Mouse (Mus musculus): ENCODE results near the gene Dbnl.
"Not testable (repeated sequence)": the region's sequence is repeated elsewhere in the genome, so short reads cannot be mapped to it uniquely, and the experiment has no call there.

The Dbnl gene

DNA sequence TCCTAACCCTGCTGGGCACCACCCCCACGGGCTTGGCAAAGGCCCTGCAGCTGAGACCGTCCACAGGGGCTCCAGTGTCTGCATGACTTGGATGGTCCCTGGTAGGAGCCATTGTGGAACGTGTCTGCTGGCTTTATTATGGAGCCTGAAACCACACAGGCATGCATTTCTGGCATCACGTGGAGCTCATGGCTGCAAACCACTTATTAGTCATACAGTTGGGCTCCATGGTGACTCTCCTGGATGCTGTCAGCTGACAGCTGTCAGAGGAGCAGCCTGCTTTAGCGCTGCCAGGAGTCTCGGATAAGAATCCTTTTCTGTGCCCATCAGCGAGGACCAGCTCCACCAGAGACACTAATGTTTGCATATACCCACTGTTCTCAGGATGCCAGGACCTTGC, 7.4 kb downstream of the Dbnl start:
- DNase-seq (ENCODE audit: low spot score in 2 of 2) = no peak

DNA sequence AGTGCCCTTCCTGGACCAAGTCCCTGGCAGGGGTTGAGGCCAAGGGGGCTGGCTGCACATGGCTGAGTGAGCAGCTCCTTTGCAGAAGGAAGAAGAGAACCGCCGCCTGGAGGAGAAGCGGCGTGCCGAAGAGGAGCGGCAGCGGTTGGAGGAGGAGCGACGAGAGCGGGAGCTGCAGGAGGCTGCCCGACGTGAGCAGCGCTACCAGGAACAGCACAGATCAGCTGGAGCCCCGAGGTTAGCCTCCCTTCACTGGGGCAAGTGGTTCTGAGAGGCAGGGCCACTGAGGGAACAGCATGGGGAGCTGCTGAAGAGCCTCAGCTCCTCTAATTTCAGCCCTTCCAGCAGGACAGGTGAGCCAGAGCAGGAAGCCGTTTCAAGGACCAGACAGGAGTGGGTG, 8.7 kb downstream of the Dbnl start:
- peak in 1 of 2 experiments; percentile 59 for DNase-seq (ENCODE audit: low spot score in 2 of 2)

DNA sequence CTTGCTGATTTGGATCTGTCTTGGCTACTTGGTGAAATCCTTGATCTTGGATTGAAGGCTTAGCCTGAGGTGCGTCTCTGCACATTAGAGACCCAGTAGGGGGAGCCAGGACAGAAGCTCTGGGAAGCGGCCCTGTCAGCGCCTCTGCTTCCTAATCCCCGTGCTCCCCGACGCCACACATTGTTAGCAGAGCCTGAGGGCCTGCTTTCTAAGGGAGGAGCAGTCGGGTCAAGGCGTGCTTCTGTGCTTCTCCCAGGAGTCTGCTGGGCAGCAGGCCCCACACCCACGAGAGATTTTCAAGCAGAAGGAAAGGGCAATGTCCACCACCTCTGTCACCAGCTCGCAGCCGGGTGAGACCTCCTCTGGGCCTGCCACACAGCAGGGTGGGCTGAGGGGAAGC, 9.1 kb downstream of the Dbnl start:
- peak in 1 of 2 experiments; percentile 55 for DNase-seq (ENCODE audit: low spot score in 2 of 2)

DNA sequence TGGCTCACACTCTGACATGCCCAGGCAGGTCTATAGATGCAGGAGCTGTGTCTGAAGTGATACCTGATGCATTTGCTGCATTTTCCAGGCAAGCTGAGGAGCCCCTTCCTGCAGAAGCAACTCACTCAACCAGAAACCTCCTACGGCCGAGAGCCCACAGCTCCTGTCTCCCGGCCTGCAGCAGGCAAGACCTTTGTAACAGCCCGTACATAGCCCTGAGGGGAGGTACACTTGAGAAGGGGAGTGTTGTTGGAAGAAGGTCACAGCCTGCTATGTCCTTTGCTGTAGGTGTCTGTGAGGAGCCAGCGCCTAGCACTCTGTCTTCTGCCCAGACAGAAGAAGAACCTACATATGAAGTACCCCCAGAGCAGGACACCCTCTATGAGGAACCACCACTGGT, 9.6 kb downstream of the Dbnl start:
- DNase-seq (ENCODE audit: low spot score in 2 of 2) = peak in 1 of 2 experiments; percentile 53

DNA sequence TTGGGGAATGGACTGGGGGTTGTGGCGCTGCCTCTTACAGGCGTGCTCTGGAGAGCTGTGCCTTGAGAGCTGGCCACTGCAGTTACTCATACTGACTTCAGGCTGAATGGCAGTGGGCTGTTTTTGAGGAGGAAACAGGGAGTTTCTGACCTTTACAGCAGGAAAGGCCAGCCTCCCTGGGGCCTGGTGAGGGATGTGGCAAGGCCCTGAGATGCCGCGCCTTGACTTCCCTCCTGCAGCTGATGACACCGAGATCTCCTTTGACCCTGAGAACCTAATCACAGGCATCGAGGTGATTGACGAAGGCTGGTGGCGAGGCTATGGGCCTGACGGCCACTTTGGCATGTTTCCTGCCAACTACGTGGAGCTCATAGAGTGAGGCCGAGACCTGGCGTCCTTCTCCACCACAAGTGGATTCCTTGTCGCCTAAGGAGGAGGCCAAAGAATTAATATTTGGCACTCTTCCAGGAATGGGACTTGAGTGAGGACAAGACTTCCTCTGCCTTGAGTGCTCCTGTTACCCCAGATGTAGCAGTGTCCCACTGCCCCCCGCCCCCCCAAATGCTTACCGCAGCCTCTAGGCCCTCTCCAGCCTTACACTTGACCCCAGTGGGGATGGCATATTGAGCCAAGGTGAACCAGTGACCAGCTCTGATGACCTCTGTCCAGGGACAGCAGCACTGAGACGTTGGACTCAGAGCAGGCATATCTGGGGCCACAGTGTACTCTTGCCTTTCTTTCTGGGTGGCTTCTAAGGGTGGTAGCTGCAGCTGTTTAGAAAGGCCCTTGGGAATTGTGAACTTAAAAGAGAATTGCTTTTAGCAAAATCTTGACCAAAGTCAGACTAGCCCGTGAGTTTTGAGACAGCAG, 11.6 kb downstream of the Dbnl start:
- peak in 1 of 2 experiments; percentile 53 for DNase-seq (ENCODE audit: low spot score in 2 of 2)

DNA sequence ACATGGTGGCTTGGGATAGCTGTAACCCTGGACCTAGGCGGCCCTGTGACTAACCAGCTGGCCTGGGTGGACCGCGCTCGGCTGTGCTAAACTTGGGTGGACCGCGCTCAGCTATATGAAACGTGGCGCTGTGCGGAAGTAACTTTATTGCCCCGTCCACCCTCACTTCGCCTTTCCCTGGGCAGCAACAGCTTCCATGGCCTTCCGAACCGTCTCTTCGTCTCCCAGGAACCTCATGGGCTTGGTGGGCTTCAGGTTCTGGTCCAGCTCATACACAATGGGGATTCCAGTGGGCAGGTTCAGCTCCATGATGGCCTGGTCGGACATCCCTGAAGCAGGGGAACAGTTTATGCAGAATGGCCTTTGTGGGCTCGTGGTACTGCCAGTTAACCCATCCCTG, 13.2 kb downstream of the Dbnl start:
- DNase-seq (ENCODE audit: low spot score in 2 of 2) = no peak

DNA sequence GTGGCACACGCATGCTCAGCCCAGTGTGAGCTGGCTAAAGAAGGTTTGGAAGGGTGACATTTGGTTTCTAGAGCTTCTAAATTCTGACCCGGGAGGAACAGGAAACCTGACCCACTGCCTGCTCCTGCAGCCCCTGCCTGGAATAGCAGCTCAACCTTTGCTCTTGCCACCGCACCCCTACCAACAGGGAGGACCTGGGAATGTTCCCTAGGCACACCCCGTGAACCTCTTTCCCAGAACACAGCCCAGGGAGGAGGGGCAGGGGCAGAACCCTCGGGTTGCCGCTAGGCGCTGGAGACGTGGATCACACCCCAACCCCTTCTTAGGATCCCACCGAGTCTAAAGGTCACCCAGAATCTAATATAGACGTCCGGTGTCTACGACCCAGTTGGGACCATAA, 13.7 kb downstream of the Dbnl start:
- no peak for DNase-seq (ENCODE audit: low spot score in 2 of 2)

DNA sequence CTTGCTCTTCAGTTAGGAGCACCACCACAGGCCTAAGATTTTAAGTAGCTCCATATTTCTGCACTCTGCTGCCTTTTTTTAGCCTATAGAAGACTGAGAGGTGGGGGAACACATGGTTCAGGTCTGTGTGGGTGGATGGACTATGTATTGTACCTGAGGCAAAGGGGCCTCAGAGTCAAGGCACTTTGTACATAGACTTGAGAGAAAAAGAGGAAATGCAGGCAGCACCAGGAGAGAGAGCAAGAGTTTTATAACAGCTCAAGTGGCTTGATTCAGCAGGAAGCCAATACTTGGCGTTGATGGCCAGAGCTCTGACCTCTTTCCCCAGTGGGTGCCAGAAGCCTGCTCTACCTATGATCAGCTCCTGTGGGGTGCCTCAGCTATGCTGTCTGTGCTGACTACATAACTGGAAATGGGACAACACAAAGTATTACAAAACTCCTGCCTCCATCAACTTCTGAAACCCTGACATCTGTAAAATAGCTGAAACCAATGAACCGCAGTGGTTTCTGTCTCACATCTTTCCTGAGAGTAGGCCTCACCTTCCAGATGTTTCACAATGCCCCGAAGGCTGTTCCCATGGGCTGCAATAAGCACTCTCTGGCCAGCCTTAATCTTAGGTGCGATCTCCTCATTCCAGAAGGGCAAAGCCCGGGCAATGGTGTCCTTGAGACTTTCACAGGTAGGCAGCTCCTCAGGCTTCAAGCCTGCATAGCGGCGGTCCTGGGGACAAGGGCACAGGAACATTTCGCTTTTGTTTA, 14.3 kb downstream of the Dbnl start:
- no peak for DNase-seq (ENCODE audit: low spot score in 2 of 2)

DNA sequence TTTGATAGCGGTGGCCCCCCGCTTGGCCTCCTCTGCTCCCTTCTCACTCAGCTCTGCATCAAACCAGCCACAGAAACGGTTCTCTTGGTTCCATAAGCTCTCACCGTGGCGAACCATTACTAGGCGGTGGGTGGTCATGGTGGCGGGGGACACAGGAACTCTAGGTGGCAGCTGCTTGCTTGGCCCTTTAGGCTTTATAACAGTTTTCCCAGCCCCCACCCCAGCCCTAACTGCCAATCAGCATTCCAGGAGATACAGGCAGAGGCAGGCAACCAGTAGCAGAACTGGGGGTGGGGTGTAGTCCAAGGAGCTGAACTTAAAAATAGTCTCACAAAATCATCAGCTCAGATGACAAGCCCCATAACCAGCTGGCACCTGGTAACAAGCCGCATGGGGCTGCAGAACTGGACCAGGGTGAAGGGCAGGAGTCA, 15.3 kb downstream of the Dbnl start, which contains the start of gene Pgam2:
Gene Pgam2 (minus strand): TSS at position 183 of the 431 bp plus-strand sequence.
- DNase-seq (ENCODE audit: low spot score in 2 of 2) = no peak

DNA sequence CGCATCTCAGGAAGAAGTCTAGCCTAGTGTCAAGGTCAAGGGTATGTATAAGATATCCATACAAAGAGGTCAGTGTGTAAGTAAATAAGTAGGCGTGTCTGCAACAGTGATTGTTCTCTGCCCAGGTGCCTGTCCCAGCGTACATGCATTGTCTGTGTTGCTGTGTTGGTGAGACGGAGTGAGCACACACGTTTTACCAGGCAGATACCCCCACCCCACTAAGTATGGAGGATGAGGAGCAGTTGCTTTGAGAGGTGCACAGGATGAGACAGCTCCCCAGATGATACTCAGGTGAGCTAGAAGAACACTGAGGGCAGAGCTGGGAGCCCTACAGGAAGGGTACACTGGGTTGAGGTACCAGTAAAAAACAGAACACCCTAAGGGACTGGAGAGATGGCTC, 15.9 kb downstream of the Dbnl start:
- no peak for DNase-seq (ENCODE audit: low spot score in 2 of 2)

DNA sequence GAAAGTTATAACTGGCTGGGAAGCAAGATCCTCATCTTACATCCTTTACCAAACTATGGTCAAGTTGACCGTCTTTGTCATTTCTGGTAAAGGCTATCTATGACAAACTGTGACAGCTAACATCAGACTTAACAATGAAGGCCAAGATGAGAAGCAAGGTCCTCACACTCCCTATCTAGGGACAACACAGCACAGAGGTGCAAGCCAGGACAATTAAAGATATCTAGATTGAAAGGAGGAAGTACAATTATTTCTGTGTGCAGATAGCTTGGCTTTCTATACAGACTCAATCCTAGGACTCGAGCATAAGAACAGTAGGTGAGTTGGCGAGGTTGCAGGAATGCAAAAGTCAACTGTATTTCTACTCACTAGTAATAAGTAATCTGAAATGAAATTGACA, 17.4 kb downstream of the Dbnl start:
- no peak for DNase-seq (ENCODE audit: low spot score in 2 of 2)

DNA sequence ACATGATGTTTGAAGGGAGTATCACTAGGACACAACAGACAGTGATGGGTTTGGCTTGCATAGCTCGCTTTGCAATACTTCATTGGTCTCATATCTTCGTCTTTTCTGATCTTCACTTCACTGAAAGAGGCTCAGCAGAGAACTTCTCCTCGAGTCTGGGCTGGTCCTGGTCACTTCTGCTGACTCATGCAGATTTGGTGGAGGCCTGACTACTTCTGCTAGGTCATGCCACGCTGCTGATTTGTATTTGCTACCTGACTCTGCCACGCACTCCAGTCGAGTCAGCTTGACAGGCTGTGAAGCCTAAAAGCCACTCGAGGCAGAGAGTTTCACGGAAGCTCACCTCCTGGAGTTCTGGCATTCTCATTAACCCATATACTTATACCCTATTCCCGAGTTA, 19.7 kb downstream of the Dbnl start:
- no peak for DNase-seq (ENCODE audit: low spot score in 2 of 2)

DNA sequence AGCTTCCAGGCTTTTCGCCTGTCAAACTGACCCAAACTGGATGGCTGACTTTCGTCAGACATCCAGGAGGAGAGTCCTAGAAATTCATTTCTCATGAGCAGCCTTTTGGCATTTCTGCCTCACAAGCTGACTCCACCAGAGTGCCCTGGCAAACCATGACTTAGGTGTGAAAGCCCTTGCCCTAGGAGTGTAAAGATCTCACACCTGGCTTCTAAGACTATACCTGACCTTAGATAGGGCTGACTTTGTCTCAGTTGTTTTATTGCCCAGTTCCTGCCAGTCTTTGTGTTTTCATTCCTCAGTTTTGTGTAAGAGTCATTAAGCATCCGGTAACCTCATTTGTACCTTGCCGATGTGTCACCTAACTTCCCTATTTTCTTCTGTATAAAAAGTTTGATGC, 21.2 kb downstream of the Dbnl start:
- DNase-seq (ENCODE audit: low spot score in 2 of 2) = not testable (repeated sequence)

DNA sequence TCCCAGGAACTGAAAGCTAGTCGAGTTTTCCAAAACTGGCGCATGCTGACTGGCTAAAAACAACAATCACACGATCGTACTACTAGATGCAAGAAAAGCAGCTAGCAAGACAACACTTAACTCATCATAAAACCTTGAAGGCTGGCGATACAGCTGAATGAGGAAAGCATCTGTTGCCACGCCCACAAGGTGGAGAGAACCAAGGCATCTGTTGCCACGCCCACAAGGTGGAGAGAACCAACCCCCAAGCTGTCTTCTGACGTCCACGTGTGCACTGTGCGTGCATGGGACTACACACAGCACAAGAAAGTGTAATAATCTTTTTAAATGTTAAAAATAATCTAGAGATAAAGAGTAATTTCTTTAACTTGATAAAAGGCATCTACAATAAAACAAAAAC, 25.1 kb downstream of the Dbnl start:
- no peak for DNase-seq (ENCODE audit: low spot score in 2 of 2)

DNA sequence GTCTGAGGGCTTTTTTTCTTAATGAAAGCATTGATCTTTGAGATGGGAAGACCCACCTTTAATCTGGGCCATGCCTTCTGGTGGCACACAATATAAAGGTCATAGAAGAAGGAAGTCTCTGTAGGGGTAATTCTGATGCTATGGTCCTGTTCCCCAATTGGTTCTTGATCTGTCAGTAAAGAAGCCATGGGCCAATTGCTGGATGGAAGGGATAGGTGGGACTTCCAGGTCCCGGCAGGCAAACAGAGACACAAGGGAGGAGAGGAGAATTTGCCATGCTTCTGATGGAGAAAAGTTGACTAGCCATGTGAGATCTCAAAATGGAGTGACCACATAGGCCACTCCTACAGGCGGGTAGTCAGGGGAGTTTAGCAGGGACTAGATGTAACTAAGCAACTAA, 30.9 kb downstream of the Dbnl start:
- no peak for DNase-seq (ENCODE audit: low spot score in 2 of 2)

DNA sequence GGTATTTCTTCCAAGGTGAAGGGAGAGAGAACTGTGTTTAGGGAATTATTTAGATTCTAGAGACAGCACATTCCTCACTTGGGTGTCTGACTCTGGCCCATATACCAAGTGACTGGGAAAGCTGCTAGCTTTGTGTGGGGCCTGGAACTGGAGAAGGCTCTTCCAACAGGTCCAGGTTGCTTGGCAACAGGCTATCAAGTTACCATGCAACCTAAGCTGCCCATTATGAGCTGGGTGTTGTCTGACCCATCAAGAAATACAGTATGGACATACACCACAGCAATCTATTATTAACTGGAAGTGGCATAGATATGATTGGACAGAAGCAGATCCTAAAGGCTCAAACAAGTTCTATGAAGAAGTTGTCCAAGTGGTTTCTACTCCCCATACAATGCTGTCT, 37.1 kb downstream of the Dbnl start:
- DNase-seq (ENCODE audit: low spot score in 2 of 2) = no peak

DNA sequence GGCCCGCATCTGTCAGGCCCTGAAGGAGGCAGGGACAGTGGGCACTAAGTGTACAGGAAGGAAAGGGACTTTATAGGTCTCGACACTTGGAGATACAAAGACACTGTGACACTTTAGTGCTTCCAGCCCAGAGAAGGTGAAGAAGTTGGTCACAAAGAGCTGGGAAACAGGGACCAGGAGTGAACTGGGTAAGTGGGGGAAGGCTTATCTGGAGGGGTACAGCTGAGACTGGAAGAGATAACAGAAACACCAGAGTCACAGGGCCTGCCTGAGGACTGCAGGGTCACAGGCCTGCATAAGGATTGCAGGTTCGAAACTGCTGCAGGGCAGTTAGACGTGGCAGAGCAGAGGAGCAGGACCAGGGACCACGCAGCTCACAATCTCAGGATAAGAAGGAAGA, 39.6 kb downstream of the Dbnl start:
- no peak for DNase-seq (ENCODE audit: low spot score in 2 of 2)

DNA sequence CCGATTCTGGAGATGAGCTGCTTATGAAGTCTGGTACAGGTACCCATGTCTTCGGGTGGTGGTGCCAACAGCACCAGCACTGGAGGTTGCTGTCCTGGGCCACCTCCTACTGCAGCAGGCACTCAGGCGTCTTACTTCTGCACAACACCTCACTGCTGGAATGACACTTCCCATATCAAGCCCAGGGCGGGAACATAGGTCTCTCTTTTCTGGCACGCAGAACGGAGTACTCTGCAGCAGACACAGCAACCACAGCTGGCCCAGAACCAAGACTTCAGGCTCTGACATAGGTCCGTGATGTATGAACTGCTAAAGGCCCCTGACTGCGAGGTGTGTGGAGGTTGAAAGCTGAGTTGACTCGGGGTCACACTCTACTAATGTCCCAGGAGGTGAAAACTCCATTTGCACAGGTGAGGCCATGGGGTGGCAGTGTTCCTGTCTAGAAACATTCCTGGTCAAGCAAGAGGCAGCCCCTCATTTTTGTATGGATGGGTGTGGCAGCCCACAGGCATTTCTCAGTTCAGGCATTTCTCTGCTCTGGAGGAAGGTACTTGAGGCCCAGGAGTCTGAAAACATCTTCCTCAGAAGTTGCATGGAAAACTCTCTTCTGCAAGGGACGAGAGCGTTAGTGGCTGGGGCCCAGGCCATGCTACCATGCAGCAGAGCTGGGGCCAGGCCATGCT, 40.4 kb downstream of the Dbnl start:
- DNase-seq (ENCODE audit: low spot score in 2 of 2) = no peak

DNA sequence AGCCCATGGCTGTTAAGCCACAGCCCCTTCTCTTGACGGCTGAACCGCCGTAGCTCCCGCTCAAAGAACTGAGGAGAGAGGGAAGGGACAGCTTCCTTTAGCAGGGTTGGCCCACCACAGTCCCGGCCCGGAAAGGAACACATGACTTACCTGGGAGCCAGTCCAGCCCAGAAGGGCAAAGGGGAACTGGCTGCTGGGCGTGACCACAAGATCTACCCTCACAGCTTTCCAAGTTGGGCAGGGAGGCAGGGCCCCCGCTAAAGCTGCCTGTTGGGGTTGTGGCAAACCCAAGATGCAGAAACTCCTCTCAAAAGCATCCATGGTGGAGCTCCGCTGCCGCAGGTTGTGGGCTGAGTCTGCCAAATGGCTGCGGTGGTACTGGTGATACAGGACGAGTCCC, 41.0 kb downstream of the Dbnl start:
- no peak for DNase-seq (ENCODE audit: low spot score in 2 of 2)

DNA sequence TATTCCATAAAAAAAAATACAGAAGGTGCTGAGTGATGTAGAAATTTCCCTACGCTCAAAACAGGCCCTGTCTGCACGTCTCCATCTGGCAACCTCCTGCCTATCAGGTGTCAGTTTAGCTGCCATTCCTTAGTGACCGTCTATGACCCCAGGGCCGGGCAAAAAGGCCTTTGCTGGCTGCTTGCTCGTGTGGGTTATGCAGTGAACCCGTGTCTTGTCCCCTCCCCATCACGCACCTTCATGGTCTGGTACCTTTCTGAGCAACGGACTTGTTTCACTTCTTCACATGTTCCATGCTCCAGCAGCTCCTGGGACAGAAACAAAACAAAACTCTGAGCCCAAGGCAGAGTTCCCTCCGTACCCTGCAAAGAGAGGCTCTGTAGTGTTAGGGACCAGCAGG, 46.2 kb downstream of the Dbnl start:
- DNase-seq (ENCODE audit: low spot score in 2 of 2) = peak in 1 of 2 experiments; percentile 20

DNA sequence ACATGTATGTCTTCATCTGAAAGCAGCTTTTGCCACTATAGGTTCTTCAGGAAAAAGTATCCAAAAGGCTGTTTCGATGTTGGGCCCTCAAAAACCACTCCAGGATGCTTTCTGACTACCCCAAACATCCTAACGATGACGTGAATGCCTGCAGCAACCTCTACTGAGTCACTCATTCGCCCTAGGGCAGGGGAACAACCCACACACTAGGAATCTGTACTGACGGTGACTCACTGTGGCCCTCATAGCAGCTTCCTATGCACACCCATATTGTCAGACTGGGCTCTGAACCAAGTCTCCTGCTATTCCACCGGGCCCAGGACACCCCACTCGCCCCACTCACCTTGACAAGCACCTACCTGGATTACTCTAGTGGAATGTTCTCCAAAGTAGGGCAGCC, 46.8 kb downstream of the Dbnl start:
- DNase-seq (ENCODE audit: low spot score in 2 of 2) = no peak

DNA sequence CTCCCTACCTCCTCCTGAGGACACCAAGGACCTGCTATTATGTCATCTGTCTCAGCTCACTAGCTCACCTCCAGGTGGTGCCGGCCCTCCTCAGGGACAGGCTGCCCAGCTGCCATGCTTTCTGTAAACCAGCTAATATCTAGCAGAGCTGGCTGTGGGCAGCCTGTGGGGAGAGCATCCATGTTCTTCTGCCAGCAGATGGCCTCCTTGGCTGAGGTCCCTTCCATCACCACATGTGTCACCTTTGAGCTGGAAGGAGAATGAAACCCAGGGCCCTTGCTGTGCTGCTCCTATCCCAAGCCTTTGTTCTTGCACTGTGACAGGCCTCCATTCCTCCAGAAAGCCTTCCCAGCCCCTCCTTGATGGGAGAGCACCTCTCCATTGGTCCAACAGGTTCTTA, 47.8 kb downstream of the Dbnl start:
- no peak for DNase-seq (ENCODE audit: low spot score in 2 of 2)
